Mouse (Mus musculus) liver, postnatal 0 days (tissue): ENCODE data around the gene Tmem231. TPM values are rescaled to one million over a fixed set of nuclear protein-coding genes. Genes with fewer than 3 reads are reported as not detected.
"Not testable (repeated sequence)": the region's sequence is repeated elsewhere in the genome, so short reads cannot be mapped to it uniquely, and the experiment has no call there.

Experiments
- ATAC-seq: fragments of 200-750 bp; cut with Nextera tagmentation; 2 replicates; pipeline ENCODE4 v1.8.0; 2017; ENCODE audit warnings: mild to moderate bottlenecking, moderate library complexity
- DNase-seq: peaks from one replicate; pipeline ENCODE4 v3.0.0-alpha.2; 2016
- H3K27ac ChIP-seq: fragments of 300-500 bp; sonication (generic); 2 replicates; pipeline ENCODE4 v1.5.1; 2014; ENCODE audit warnings: antibody characterized with exemption, moderate library complexity, mild to moderate bottlenecking, low read depth
- H3K27me3 ChIP-seq: fragments of 300-500 bp; sonication (generic); 2 replicates; pipeline ENCODE4 v1.6.1; 2014; ENCODE audit warnings: low read length, control low read depth, mixed read lengths; ENCODE audit not compliant: insufficient read depth
- H3K36me3 ChIP-seq: fragments of 300-500 bp; sonication (generic); replicated peaks from 2 replicates; pipeline ENCODE4 v1.6.1; 2014; ENCODE audit warnings: mild to moderate bottlenecking, control low read depth, low read length, moderate library complexity, mixed read lengths; ENCODE audit not compliant: insufficient read depth
- H3K4me1 ChIP-seq: fragments of 300-500 bp; sonication (generic); 2 replicates; pipeline ENCODE4 v1.6.1; 2014; ENCODE audit warnings: antibody characterized with exemption, mild to moderate bottlenecking, control low read depth; ENCODE audit not compliant: insufficient read depth
- H3K4me2 ChIP-seq: fragments of 300-500 bp; sonication (generic); 2 replicates; pipeline ENCODE4 v1.6.1; 2014; ENCODE audit warnings: low read depth, mild to moderate bottlenecking, low read length, moderate library complexity, mixed read lengths
- H3K4me3 ChIP-seq: fragments of 300-500 bp; sonication (generic); 2 replicates; pipeline ENCODE4 v1.5.1; 2014; ENCODE audit warnings: low read depth, low read length
- H3K9ac ChIP-seq: fragments of 300-500 bp; sonication (generic); replicated peaks from 2 replicates; pipeline ENCODE4 v1.6.1; 2014; ENCODE audit warnings: mild to moderate bottlenecking, moderate library complexity
- H3K9me3 ChIP-seq: fragments of 300-500 bp; sonication (generic); 2 replicates; pipeline ENCODE4 v1.6.1; 2016; ENCODE audit warnings: mild to moderate bottlenecking, control low read depth, low read length, mixed read lengths
- CTCF ChIP-seq: sonication (generic); IDR thresholded peaks from 2 replicates; pipeline ENCODE4 v1.5.1; 2016; ENCODE audit warnings: antibody characterized with exemption, low read depth
- EP300 ChIP-seq: IDR thresholded peaks from 2 replicates; pipeline ENCODE4 v1.6.1; 2016; ENCODE audit warnings: antibody characterized with exemption, low read depth, mild to moderate bottlenecking
- whole genome bisulfite sequencing: fragments of 180-500 bp; shearing (Covaris S2); extraction: QIAGEN DNeasy Blood & Tissue Kit; methylation state at CpG from one replicate; pipeline ENCODE4 v1.1.7; 2014; ENCODE audit not compliant: insufficient replicate concordance; 5-methylcytosine and 5-hydroxymethylcytosine counted together
- polyA plus RNA-seq: library from polyadenylated mRNA; unstranded; fragments of >200 nt; fragmentation: Nextera tagmentation; extraction: Ambion mirVana; gene quantifications from 2 replicates; pipeline ENCODE4 v1.2.1, GENCODE M21; 2015

Gene Tmem231
- polyA plus RNA-seq, 1 experiment from 2014 or later = 1.0 TPM

DNA sequence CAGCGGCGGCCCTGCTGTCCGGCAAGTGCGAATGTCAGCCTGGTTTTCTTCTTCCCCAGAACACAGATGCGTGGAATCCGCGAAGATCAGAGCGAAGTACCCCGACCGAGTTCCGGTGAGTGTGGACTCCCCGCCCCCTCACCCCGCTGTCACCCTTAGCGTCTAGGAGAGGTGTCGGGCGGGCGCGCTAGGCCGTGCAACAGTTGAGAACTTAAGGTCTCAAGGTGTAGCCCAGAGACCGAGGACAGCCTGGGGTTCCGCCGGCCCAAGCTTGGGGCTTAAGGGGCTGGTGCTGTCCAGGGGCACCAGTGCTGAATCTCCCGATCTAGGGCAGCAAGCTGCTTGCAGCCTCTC lies 7.4 kb upstream of the Tmem231 start:
- H3K9me3 ChIP-seq = no peaks in the 10 kb centered on the region
- H3K4me1 ChIP-seq = peaks cover 25% of the 10 kb centered on the region
- H3K9ac ChIP-seq = peak overlapping the region; percentile 89
- peaks cover 23% of the 10 kb centered on the region for H3K36me3 ChIP-seq
- DNase-seq = peak; percentile 67
- TF ChIP-seq EP300 (no peak), CTCF (no peak)
- 1% methylated on average over 20 of the region's 23 CpGs for WGBS
- peak; percentile 14 for ATAC-seq
- peak overlapping the region; percentile 91 for H3K27ac ChIP-seq
- peak overlapping the region; percentile 99 for H3K4me3 ChIP-seq
- H3K27me3 ChIP-seq = no peaks in the 10 kb centered on the region
- peak overlapping the region; percentile 95 for H3K4me2 ChIP-seq

DNA sequence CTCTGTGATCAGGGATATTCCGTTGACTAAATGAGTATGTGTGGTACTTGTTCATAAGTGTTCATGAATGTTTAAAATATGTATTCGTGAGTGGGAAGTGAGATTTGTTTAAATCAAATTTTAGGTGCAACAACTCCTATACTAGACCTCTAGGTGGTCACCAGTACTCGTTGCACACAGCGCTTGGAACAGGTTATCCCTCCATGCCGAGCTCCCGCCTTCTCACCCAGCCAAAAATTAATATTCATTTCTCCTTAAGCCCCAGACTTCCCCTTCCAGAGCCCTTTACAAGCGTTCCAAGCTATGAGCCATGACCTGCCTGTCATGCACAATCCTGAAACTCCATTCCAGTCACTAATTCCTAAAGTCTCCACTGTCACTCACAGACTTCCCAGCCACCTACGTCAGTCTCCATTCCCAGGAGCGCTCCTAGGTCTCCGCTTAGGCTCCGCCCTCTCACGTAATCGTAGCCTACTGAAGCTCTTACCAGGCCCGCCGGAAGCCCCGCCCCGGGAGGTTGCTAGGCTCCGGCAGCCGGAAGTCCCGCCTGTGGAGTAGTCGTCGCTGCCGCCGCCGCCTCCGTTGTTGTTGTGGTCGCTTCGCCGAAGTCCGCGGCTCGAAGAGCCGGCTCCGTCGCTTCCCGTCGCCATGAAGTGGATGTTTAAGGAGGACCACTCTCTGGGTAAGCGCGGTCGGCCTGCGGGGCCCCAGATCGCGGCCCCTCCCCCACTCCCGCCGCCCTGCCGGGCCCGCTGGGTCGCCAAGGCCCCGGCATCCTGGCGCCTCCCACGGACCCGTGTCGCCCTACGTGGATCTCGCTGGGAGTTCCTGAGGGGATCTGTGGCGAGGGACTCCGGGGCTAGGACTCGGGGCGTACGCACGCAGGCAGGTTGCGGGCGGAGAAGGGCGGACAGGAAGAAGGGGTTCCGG lies 6.8 kb upstream of the Tmem231 start, which contains the start of gene Gabarapl2:
Gene Gabarapl2 (plus strand): TSS at position 533 of the 930 bp plus-strand sequence.
- Histone ChIP-seq H3K27ac (peak within 1 kb of the TSS; percentile 91), H3K4me2 (peak within 1 kb of the TSS; percentile 95), H3K9me3 (no peaks in the 10 kb centered on the region), H3K27me3 (no peaks in the 10 kb centered on the region), H3K4me1 (peaks cover 25% of the 10 kb centered on the region), H3K4me3 (peak within 1 kb of the TSS; percentile 99), H3K36me3 (peaks cover 20% of the 10 kb centered on the region), H3K9ac (peak within 1 kb of the TSS; percentile 89)
- TF ChIP-seq EP300 (no peak), CTCF (0 out of 2 replicates have a peak, but pooled peaks have one; percentile 0)
- ATAC-seq = peak; percentile 91
- under 1% methylated on average over 65 of the region's 65 CpGs for WGBS
- peak; percentile 98 for DNase-seq

DNA sequence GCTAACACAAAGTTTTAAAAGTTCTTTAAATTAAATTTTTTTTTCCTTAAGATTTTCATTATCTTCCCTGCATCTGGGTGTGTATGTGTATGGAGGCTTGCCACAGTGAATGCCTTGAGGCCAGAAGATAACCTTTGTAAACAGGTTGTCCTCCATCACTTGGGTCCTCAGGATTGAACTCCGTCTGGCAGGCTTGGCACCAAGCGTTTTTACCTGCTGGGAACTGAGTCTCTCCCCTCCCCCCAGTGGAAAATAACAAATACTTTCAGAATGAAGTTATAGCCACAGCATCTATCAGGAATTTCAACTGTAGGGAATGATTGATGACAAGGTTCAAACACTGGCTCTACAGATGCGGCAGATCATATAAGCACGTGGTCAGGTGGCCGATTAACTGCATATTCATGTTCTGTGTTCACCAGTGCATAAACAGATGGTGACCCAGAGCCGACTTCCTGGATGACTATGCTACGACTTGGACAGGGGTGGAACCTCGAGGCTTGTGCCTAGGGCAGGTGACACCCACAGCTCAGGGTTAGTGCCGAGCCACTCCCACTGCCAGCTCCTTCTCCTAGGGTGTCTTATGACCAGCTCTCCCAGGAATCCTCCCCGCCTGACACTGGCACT lies 5.9 kb upstream of the Tmem231 start:
- Histone ChIP-seq H3K27ac (peak overlapping the region; percentile 91), H3K4me3 (peak overlapping the region; percentile 99), H3K36me3 (peaks cover 16% of the 10 kb centered on the region), H3K4me2 (peak overlapping the region; percentile 95), H3K27me3 (no peaks in the 10 kb centered on the region), H3K4me1 (peaks cover 25% of the 10 kb centered on the region), H3K9ac (peak overlapping the region; percentile 89), H3K9me3 (no peaks in the 10 kb centered on the region)
- 8% methylated on average over 10 of the region's 10 CpGs for WGBS
- peak; percentile 75 for DNase-seq
- ATAC-seq = peak; percentile 90
- TF ChIP-seq EP300 (peak; percentile 33; the same call in 1 of the 2 replicates), CTCF (no peak)

DNA sequence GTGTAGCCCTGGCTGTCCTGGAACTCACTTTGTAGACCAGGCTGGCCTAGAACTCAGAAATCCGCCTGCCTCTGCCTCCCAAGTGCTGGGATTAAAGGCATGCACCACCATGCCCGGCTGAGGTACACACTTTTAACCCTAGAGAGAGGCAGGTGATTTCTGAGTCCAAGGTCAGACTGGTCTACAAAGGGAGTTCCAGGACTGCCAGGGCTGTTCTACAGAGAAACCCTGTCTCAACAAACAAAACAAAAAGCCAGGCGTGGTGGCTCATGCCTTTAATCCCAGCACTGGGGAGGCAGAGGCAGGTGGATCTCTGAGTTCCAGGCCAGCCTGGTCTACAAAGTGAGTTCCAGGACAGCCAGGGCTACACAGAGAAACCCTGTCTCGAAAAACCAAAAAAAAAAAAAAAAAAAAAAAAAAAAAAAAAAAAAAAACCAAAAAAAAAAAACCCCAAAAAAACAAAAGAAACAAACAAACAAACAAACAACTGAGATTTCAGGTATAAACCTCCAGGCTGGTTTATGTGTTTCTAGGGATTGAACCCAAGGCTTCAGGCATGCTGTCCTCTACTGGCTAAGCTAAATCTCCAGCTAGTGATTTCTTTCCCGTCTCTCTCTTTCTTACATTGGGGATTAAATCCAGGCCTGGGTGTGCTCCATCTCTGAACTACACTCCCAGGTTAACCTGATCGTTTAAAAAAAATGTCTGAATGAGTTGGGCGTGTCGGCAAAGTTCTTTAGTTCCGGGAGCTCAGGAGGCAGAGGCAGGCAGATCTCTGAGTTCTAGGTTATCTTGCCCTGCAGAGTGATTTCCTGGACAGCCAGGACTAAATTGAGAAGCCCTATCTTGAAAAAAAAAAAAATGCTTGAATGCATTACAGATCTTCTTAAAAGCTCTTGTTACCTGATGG lies 4.7 kb upstream of the Tmem231 start:
- not testable (repeated sequence) for H3K9ac ChIP-seq, DNase-seq, H3K36me3 ChIP-seq, ATAC-seq, H3K4me2 ChIP-seq, H3K9me3 ChIP-seq, H3K27me3 ChIP-seq, H3K4me3 ChIP-seq
- Histone ChIP-seq H3K27ac (0 out of 2 replicates have a peak overlapping the region, but pooled peaks have one; percentile 91), H3K4me1 (peaks cover 28% of the 10 kb centered on the region)
- 82% methylated on average over 8 of the region's 9 CpGs for WGBS

DNA sequence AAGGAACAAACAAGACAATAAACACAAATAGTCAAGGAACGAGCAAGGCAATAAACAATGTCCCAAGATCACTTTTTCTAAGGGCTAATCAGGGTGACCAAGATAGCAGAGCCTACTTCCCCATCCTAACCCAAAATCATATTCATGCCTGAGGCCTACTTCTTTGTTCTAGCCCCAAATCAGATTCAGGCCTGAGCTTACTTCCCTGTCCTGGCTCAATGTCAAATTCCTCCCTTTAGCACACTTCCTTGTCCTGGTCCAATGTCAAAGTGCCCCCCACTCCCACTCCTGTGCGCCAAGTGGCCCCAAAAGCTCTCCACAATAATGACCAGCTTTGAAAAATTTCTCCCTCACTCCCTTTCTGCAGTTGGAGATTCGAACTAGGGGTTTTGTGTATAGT lies 3.5 kb upstream of the Tmem231 start:
- TF ChIP-seq EP300 (no peak), CTCF (no peak)
- ATAC-seq (no peak), DNase-seq (no peak)
- 0 out of 2 replicates have a peak, but pooled peaks cover 5% of the 10 kb centered on the region for H3K27me3 ChIP-seq
- no peak overlapping the region for H3K9ac ChIP-seq
- peaks cover 37% of the 10 kb centered on the region for H3K4me1 ChIP-seq
- WGBS = 64% methylated on average over 3 of the region's 3 CpGs
- H3K4me2 ChIP-seq = no peak overlapping the region
- no peak overlapping the region for H3K27ac ChIP-seq
- H3K36me3 ChIP-seq = peaks cover 5% of the 10 kb centered on the region; the same call in 1 of the 2 replicates
- no peaks in the 10 kb centered on the region for H3K9me3 ChIP-seq
- H3K4me3 ChIP-seq = no peak overlapping the region
